Mouse (Mus musculus) hindbrain, embryonic 12.5 days (tissue): ENCODE measurements around the gene Lcn12. TPM values are rescaled to one million over a fixed set of nuclear protein-coding genes. Genes with fewer than 3 reads are reported as not detected.

Experiments
- ATAC-seq: fragments of 200-750 bp; cut with Nextera tagmentation; 2 replicates; pipeline ENCODE4 v1.8.0; 2017; ENCODE audit warnings: moderate TSS enrichment; ENCODE audit not compliant: low FRiP score
- H3K27ac ChIP-seq: fragments of 300-500 bp; sonication (generic); 2 replicates; pipeline ENCODE4 v1.5.1; 2016; ENCODE audit warnings: mild to moderate bottlenecking
- H3K27me3 ChIP-seq: fragments of 300-500 bp; sonication (generic); 2 replicates; pipeline ENCODE4 v1.6.1; 2016; ENCODE audit warnings: mild to moderate bottlenecking
- H3K36me3 ChIP-seq: fragments of 300-500 bp; sonication (generic); 2 replicates; pipeline ENCODE4 v1.6.1; 2016; ENCODE audit warnings: mild to moderate bottlenecking
- H3K4me1 ChIP-seq: fragments of 300-500 bp; sonication (generic); 2 replicates; pipeline ENCODE4 v1.6.1; 2016
- H3K4me2 ChIP-seq: fragments of 300-500 bp; sonication (generic); replicated peaks from 2 replicates; pipeline ENCODE4 v1.6.1; 2016; ENCODE audit warnings: mild to moderate bottlenecking
- H3K4me3 ChIP-seq: fragments of 300-500 bp; sonication (generic); 2 replicates; pipeline ENCODE4 v1.5.1; 2016; ENCODE audit warnings: mild to moderate bottlenecking
- H3K9ac ChIP-seq: fragments of 300-500 bp; sonication (generic); 2 replicates; pipeline ENCODE4 v1.6.1; 2016; ENCODE audit warnings: mild to moderate bottlenecking, moderate library complexity
- H3K9me3 ChIP-seq: fragments of 300-500 bp; sonication (generic); replicated peaks from 2 replicates; pipeline ENCODE4 v1.6.1; 2016; ENCODE audit warnings: mild to moderate bottlenecking
- WGBS: fragments of 180-500 bp; shearing (Covaris S2); methylation state at CpG from one replicate; pipeline ENCODE4 v1.1.7; 2016; 5-methylcytosine and 5-hydroxymethylcytosine counted together
- polyA plus RNA-seq: library from polyadenylated mRNA; unstranded; fragments of >200 nt; fragmentation: Nextera tagmentation; extraction: Ambion mirVana; gene quantifications from 2 replicates; pipeline ENCODE4 v1.2.1, GENCODE M21; 2016

Gene Lcn12
- polyA plus RNA-seq, 1 experiment from 2014 or later, result not detected

GRCm38 (mm10) chr2:25487965-25488670 is 5.6 kb downstream of the Lcn12 start:
- H3K9me3 ChIP-seq, result no peaks in the 10 kb centered on the region
- 0 out of 2 replicates have a peak, but pooled peaks cover 3% of the 10 kb centered on the region for H3K27me3 ChIP-seq
- no peaks in the 10 kb centered on the region for H3K36me3 ChIP-seq
- H3K4me2 ChIP-seq, result no peak overlapping the region
- 76% methylated on average over 6 of the region's 6 CpGs for WGBS
- no peak overlapping the region for H3K27ac ChIP-seq
- no peaks in the 10 kb centered on the region for H3K4me1 ChIP-seq
- ATAC-seq, result no peak
- H3K9ac ChIP-seq, result no peak overlapping the region
- no peak overlapping the region for H3K4me3 ChIP-seq

- ATAC-seq, result no peak
- Histone ChIP-seq H3K36me3 (no peaks in the 10 kb centered on the region), H3K4me2 (no peak overlapping the region), H3K4me1 (no peaks in the 10 kb centered on the region), H3K9ac (no peak overlapping the region), H3K4me3 (no peak overlapping the region), H3K27ac (no peak overlapping the region), H3K9me3 (no peaks in the 10 kb centered on the region), H3K27me3 (0 out of 2 replicates have a peak, but pooled peaks cover 3% of the 10 kb centered on the region)
- 71% methylated on average over 11 of the region's 11 CpGs for WGBS
Observed at GRCm38 (mm10) chr2:25484901-25485647, 8.6 kb downstream of the Lcn12 start.

GRCm38 (mm10) chr2:25482969-25483368 is 10.7 kb downstream of the Lcn12 start:
- no peak overlapping the region for H3K4me3 ChIP-seq
- no peaks in the 10 kb centered on the region for H3K36me3 ChIP-seq
- H3K9me3 ChIP-seq, result no peaks in the 10 kb centered on the region
- H3K9ac ChIP-seq, result no peak overlapping the region
- no peak for ATAC-seq
- no peak overlapping the region for H3K27ac ChIP-seq
- no peak overlapping the region for H3K4me2 ChIP-seq
- H3K4me1 ChIP-seq, result no peaks in the 10 kb centered on the region
- 0 out of 2 replicates have a peak, but pooled peaks cover 7% of the 10 kb centered on the region for H3K27me3 ChIP-seq
- WGBS, result 31% methylated on average over 7 of the region's 7 CpGs

- WGBS, result 84% methylated on average over 1 of the region's 1 CpGs
- Histone ChIP-seq H3K9ac (no peak overlapping the region), H3K4me3 (no peak overlapping the region), H3K27me3 (peaks cover 7% of the 10 kb centered on the region; the same call in 1 of the 2 replicates), H3K27ac (no peak overlapping the region), H3K4me1 (no peaks in the 10 kb centered on the region), H3K36me3 (no peaks in the 10 kb centered on the region), H3K4me2 (no peak overlapping the region), H3K9me3 (no peaks in the 10 kb centered on the region)
- ATAC-seq, result no peak
Observed at GRCm38 (mm10) chr2:25480541-25480940, 13.2 kb downstream of the Lcn12 start.

GRCm38 (mm10) chr2:25479551-25480311 is 14.0 kb downstream of the Lcn12 start:
- Histone ChIP-seq H3K27ac (no peak overlapping the region), H3K27me3 (peaks cover 7% of the 10 kb centered on the region; the same call in 1 of the 2 replicates), H3K9me3 (no peaks in the 10 kb centered on the region), H3K4me3 (no peak overlapping the region), H3K36me3 (no peaks in the 10 kb centered on the region), H3K4me2 (no peak overlapping the region), H3K9ac (no peak overlapping the region), H3K4me1 (no peaks in the 10 kb centered on the region)
- 78% methylated on average over 10 of the region's 10 CpGs for WGBS
- no peak for ATAC-seq

GRCm38 (mm10) chr2:25477967-25478675 is 15.6 kb downstream of the Lcn12 start:
- H3K27ac ChIP-seq, result no peak overlapping the region
- WGBS, result 96% methylated on average over 3 of the region's 3 CpGs
- H3K9ac ChIP-seq, result no peak overlapping the region
- ATAC-seq, result no peak
- no peaks in the 10 kb centered on the region for H3K36me3 ChIP-seq
- no peaks in the 10 kb centered on the region for H3K9me3 ChIP-seq
- no peak overlapping the region for H3K4me2 ChIP-seq
- H3K4me1 ChIP-seq, result no peaks in the 10 kb centered on the region
- H3K4me3 ChIP-seq, result no peak overlapping the region
- H3K27me3 ChIP-seq, result peaks cover 5% of the 10 kb centered on the region; the same call in 1 of the 2 replicates

GRCm38 (mm10) chr2:25477541-25477940 is 16.2 kb downstream of the Lcn12 start:
- no peak for ATAC-seq
- Histone ChIP-seq H3K36me3 (no peaks in the 10 kb centered on the region), H3K9ac (no peak overlapping the region), H3K9me3 (no peaks in the 10 kb centered on the region), H3K4me2 (no peak overlapping the region), H3K27ac (no peak overlapping the region), H3K4me1 (no peaks in the 10 kb centered on the region), H3K27me3 (peaks cover 5% of the 10 kb centered on the region; the same call in 1 of the 2 replicates), H3K4me3 (no peak overlapping the region)
- 89% methylated on average over 8 of the region's 8 CpGs for WGBS

- no peak overlapping the region for H3K9ac ChIP-seq
- peaks cover 7% of the 10 kb centered on the region; the same call in 1 of the 2 replicates for H3K27me3 ChIP-seq
- no peak overlapping the region for H3K4me2 ChIP-seq
- H3K4me3 ChIP-seq, result no peak overlapping the region
- WGBS, result 79% methylated on average over 2 of the region's 2 CpGs
- no peaks in the 10 kb centered on the region for H3K36me3 ChIP-seq
- H3K27ac ChIP-seq, result no peak overlapping the region
- H3K9me3 ChIP-seq, result no peaks in the 10 kb centered on the region
- ATAC-seq, result no peak
- peaks cover 8% of the 10 kb centered on the region for H3K4me1 ChIP-seq
Observed at GRCm38 (mm10) chr2:25472550-25472949, 21.2 kb downstream of the Lcn12 start.

- Histone ChIP-seq H3K27ac (0 out of 2 replicates have a peak within 1 kb of the TSS, but pooled peaks have one; percentile 4), H3K4me2 (no peak within 1 kb of the TSS), H3K36me3 (no peaks in the 10 kb centered on the region), H3K9ac (no peak within 1 kb of the TSS), H3K4me1 (peaks cover 13% of the 10 kb centered on the region), H3K4me3 (no peak within 1 kb of the TSS), H3K27me3 (0 out of 2 replicates have a peak, but pooled peaks cover 7% of the 10 kb centered on the region), H3K9me3 (no peaks in the 10 kb centered on the region)
- 68% methylated on average over 6 of the region's 6 CpGs for WGBS
- no peak for ATAC-seq
Observed at GRCm38 (mm10) chr2:25469969-25470368, 23.7 kb downstream of the Lcn12 start, which contains the start of gene Ptgds. Gene Ptgds (minus strand): TSS chr2:25470046.

GRCm38 (mm10) chr2:25468962-25469915 is 24.5 kb downstream of the Lcn12 start:
- WGBS, result 79% methylated on average over 10 of the region's 10 CpGs
- Histone ChIP-seq H3K4me1 (peaks cover 13% of the 10 kb centered on the region), H3K4me2 (no peak overlapping the region), H3K27me3 (0 out of 2 replicates have a peak, but pooled peaks cover 7% of the 10 kb centered on the region), H3K9ac (no peak overlapping the region), H3K9me3 (no peaks in the 10 kb centered on the region), H3K4me3 (no peak overlapping the region), H3K27ac (0 out of 2 replicates have a peak overlapping the region, but pooled peaks have one; percentile 4), H3K36me3 (no peaks in the 10 kb centered on the region)
- ATAC-seq, result peak; percentile 43
